Comparison of ENCODE assay signal across 10 mouse cellular contexts in the genomic region with DNA sequence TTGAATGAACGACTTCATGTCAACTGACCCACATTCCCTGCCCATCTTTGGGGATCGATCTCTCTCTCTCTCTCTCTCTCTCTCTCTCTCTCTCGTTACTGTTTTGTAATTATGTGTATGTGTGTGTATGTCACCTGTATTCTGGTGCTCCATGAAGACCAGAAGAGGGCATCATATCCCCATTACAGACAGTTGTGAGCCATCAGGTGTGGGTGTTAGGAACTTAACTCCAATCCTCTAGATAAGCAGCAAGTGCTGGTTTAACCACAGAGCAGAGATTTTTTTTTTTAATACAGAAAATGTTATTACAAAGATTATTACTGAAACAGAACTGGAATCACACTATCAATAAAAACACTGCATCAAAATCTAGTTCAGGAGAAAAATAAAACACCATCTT. TPM values are rescaled to one million over a fixed set of nuclear protein-coding genes. Genes with fewer than 3 reads are reported as not detected.
A peak's percentile ranks its signal among the peaks of the same experiment; 100 is the strongest.
DNase-seq lines count a peak whose midpoint lies in the region; ATAC-seq and TF ChIP-seq lines count a peak whose summit lies in the region.
"Had no signal": no experiment of that assay in that cellular context is flagged by ENCODE, and none has a peak within 500 bp of the region (broad histone marks: within the 10 kb centered on the region; RNA-seq: fewer than 3 reads in every experiment).

No protein-coding gene starts in this region.

- TF ChIP-seq EP300 in heart, adult 2 months (IDR thresholded peaks at IDR 0.05; ENCODE audit: insufficient read depth, low read depth, low read length): no peak

- H3K79me2 ChIP-seq in heart, adult 2 months (replicated peaks; ENCODE audit: control insufficient read depth, insufficient read depth, low read length): peaks cover 12% of the 10 kb centered on the region

- WGBS in heart, adult 2 months: 85% methylated on average over 3 of the region's 3 CpGs
- 84% methylated on average over 3 of the region's 3 CpGs for WGBS in hindbrain, embryonic 13.5 days
- WGBS in midbrain, embryonic 14.5 days: 93% methylated on average over 3 of the region's 3 CpGs

- H3K27me3 ChIP-seq in heart, adult 2 months (ENCODE audit: control insufficient read depth, insufficient read depth, low read length): no peaks in the 10 kb centered on the region
- H3K27me3 ChIP-seq in hindbrain, embryonic 13.5 days: no peaks in the 10 kb centered on the region
- H3K27me3 ChIP-seq in midbrain, embryonic 14.5 days (ENCODE audit: control insufficient read depth, insufficient read depth, low read length): no peaks in the 10 kb centered on the region

- TF ChIP-seq CTCF in heart, adult 2 months (IDR thresholded peaks at IDR 0.05): 0 out of 2 replicates have a peak, but pooled peaks have one; percentile 2

- ATAC-seq in hindbrain, embryonic 13.5 days (ENCODE audit: low FRiP score): no peak
- no peak for ATAC-seq in midbrain, embryonic 14.5 days (ENCODE audit: low FRiP score, low TSS enrichment)
- no peak for ATAC-seq in cerebellum, adult (ENCODE audit: insufficient number of reproducible peaks, low FRiP score, low TSS enrichment)

- intact Hi-C loops in heart, adult 2 months (cut with DNase I): no loop called here

- no peaks in the 10 kb centered on the region for H3K9me3 ChIP-seq in hindbrain, embryonic 13.5 days
- no peaks in the 10 kb centered on the region for H3K9me3 ChIP-seq in midbrain, embryonic 14.5 days (ENCODE audit: control insufficient read depth, low read length)

- H3K9ac ChIP-seq in heart, adult 2 months (ENCODE audit: low read depth, low read length): no peak overlapping the region
- no peak overlapping the region for H3K9ac ChIP-seq in hindbrain, embryonic 13.5 days
- no peak overlapping the region for H3K9ac ChIP-seq in midbrain, embryonic 14.5 days (replicated peaks; ENCODE audit: low read length)

- peaks cover 3% of the 10 kb centered on the region; the same call in 1 of the 2 replicates for H3K36me3 ChIP-seq in heart, adult 2 months (ENCODE audit: control insufficient read depth, insufficient read depth, low read length)
- no peaks in the 10 kb centered on the region for H3K36me3 ChIP-seq in hindbrain, embryonic 13.5 days
- no peaks in the 10 kb centered on the region for H3K36me3 ChIP-seq in midbrain, embryonic 14.5 days (ENCODE audit: control insufficient read depth, insufficient read depth, low read length)

- H3K4me1 ChIP-seq in heart, adult 2 months (ENCODE audit: control insufficient read depth, insufficient read depth, low read length): peaks cover 10% of the 10 kb centered on the region
- H3K4me1 ChIP-seq in hindbrain, embryonic 13.5 days (replicated peaks): peaks cover 27% of the 10 kb centered on the region
- peaks cover 21% of the 10 kb centered on the region for H3K4me1 ChIP-seq in midbrain, embryonic 14.5 days (ENCODE audit: control insufficient read depth, insufficient read depth, low read length)

- H3K4me3 ChIP-seq in heart, adult 2 months: no peak overlapping the region
- peak overlapping the region; percentile 94 for H3K4me3 ChIP-seq in hindbrain, embryonic 13.5 days
- H3K4me3 ChIP-seq in midbrain, embryonic 14.5 days (replicated peaks; ENCODE audit: low read depth, low read length): no peak overlapping the region; the same call in 1 of the 2 replicates

- TF ChIP-seq POLR2A in heart, adult 2 months (IDR thresholded peaks at IDR 0.05; ENCODE audit: insufficient read depth, low read depth, low read length): no peak

- peak overlapping the region; percentile 70 for H3K4me2 ChIP-seq in hindbrain, embryonic 13.5 days
- peak overlapping the region; percentile 75 for H3K4me2 ChIP-seq in midbrain, embryonic 14.5 days (ENCODE audit: low read length)

- no peak for DNase-seq in heart, adult 2 months
- no peak for DNase-seq in heart, adult 8-10 months (ENCODE audit: low spot score)
- peak; percentile 31 for DNase-seq in ES-CJ7 (ENCODE audit: low read depth, low spot score)
- no peak for DNase-seq in midbrain, embryonic 14.5 days
- DNase-seq in adipocyte (ENCODE audit: low spot score): no peak
- DNase-seq in right cerebral cortex, postnatal 4 days: no peak
- DNase-seq: cerebellum, postnatal 25 days; layer of hippocampus, postnatal 36 days had no signal

- H3K27ac ChIP-seq in heart, adult 2 months: no peak overlapping the region; the same call in 1 of the 2 replicates
- H3K27ac ChIP-seq in hindbrain, embryonic 13.5 days: no peak overlapping the region
- no peak overlapping the region for H3K27ac ChIP-seq in midbrain, embryonic 14.5 days (replicated peaks; ENCODE audit: low read depth, low read length)

RNA-seq across cellular contexts. Expression of a gene that starts 1.9 kb away (rescaled TPM):
- total RNA-seq in heart, adult 2 months (2021): 10 to 100 TPM; 22.0 to 23.3 TPM
- polyA plus RNA-seq in heart, adult 2 months (2012; rRNA removed): 24.7 and 41.3 TPM in 2 replicates
- total RNA-seq in heart, adult 8-10 months (2022): 10 to 100 TPM; 20.1 to 22.6 (median 21.7) TPM
- 162 and 164 TPM in 2 replicates for polyA plus RNA-seq in hindbrain, embryonic 13.5 days (2015; fragmentation: Nextera tagmentation; extraction: Ambion mirVana)
- 147 and 201 TPM in 2 replicates for polyA plus RNA-seq in midbrain, embryonic 14.5 days (2014; fragmentation: Nextera tagmentation; extraction: Ambion mirVana)
